Mouse (Mus musculus) ES-Bruce4 (cell line): Measurements from ENCODE around the gene Tfap2b. TPM values are rescaled to one million over a fixed set of nuclear protein-coding genes. Genes with fewer than 3 reads are reported as not detected.

ENCODE experiments used
- H3K27ac ChIP-seq: 2 replicates; pipeline ENCODE4 v1.5.1; 2012; ENCODE audit warnings: low read length, inconsistent platforms; ENCODE audit not compliant: insufficient read depth
- H3K27me3 ChIP-seq: 2 replicates; pipeline ENCODE4 v1.6.1; 2012; ENCODE audit warnings: mild to moderate bottlenecking, low read length, inconsistent platforms; ENCODE audit not compliant: control insufficient read depth, poor library complexity, insufficient read depth, severe bottlenecking
- H3K36me3 ChIP-seq: 2 replicates; pipeline ENCODE4 v1.6.1; 2012; ENCODE audit warnings: inconsistent platforms, mild to moderate bottlenecking, low read length, moderate library complexity; ENCODE audit not compliant: control insufficient read depth, poor library complexity, insufficient read depth, severe bottlenecking
- H3K4me1 ChIP-seq: one replicate; pipeline ENCODE4 v1.8.1; 2011; ENCODE audit warnings: low read length; ENCODE audit not compliant: control insufficient read depth, insufficient read depth
- H3K4me3 ChIP-seq: 2 replicates; pipeline ENCODE4 v1.5.1; 2011; ENCODE audit warnings: low read depth, mild to moderate bottlenecking, low read length
- H3K9ac ChIP-seq: 2 replicates; pipeline ENCODE4 v1.6.1; 2012; ENCODE audit warnings: low read depth, mild to moderate bottlenecking, inconsistent platforms; ENCODE audit not compliant: poor library complexity, severe bottlenecking
- H3K9me3 ChIP-seq: replicated peaks from 2 replicates; pipeline ENCODE4 v1.6.1; 2012; ENCODE audit warnings: mild to moderate bottlenecking, low read length, inconsistent platforms; ENCODE audit not compliant: control insufficient read depth, poor library complexity, insufficient read depth, severe bottlenecking
- CTCF ChIP-seq: IDR thresholded peaks from one replicate; pipeline ENCODE4 v1.8.1; 2011; ENCODE audit warnings: low read depth, low read length
- EP300 ChIP-seq: IDR thresholded peaks from 2 replicates; pipeline ENCODE4 v1.6.1; 2011; ENCODE audit warnings: low read depth, low read length; ENCODE audit not compliant: insufficient read depth
- POLR2A ChIP-seq: IDR thresholded peaks from one replicate; pipeline ENCODE4 v1.8.1; 2011; ENCODE audit warnings: low read length; ENCODE audit not compliant: insufficient read depth
- polyA plus RNA-seq: library from polyadenylated mRNA; stranded (reverse); fragments of >200 nt; gene quantifications from 2 replicates; pipeline ENCODE4 v1.2.4, GENCODE M21; 2011; ENCODE audit warnings: low read depth; ENCODE audit not compliant: missing spikeins, insufficient read depth, insufficient read length

The Tfap2b gene
- polyA plus RNA-seq, 1 experiment = not detected

GRCm38 (mm10) chr1:19236051-19236450 lies 27.3 kb downstream of the Tfap2b start:
- Histone ChIP-seq H3K27ac (no peak overlapping the region), H3K4me3 (no peak overlapping the region), H3K9me3 (no peaks in the 10 kb centered on the region; the same call in 1 of the 2 replicates), H3K36me3 (no peaks in the 10 kb centered on the region), H3K4me1 (peaks cover 2% of the 10 kb centered on the region), H3K9ac (no peak overlapping the region), H3K27me3 (peaks cover 30% of the 10 kb centered on the region)
- no peak for TF ChIP-seq EP300
- no peak for TF ChIP-seq POLR2A
- no peak for TF ChIP-seq CTCF

DNA sequence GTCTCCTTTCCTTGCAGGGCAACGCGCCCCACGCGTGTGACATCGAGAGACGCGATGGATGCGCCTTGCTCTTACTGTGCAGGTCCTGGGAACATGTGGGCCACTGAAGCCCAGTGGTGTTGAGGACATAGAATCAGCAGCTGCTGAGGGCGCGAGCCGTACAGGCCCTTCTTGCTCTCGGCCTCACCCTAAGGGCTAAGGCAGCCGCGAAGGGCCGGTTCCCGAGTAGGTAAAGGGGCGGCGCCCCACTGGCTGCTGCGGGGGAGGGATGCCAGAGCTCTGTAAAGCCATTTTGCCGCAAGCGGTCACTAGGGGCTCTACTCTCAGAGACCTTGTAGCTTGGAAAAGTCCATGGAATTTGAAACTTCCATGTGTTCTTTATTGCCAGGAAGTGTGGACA lies 27.9 kb downstream of the Tfap2b start:
- Histone ChIP-seq H3K36me3 (no peaks in the 10 kb centered on the region), H3K27ac (no peak overlapping the region), H3K4me3 (peak overlapping the region; percentile 47), H3K9ac (no peak overlapping the region), H3K9me3 (no peaks in the 10 kb centered on the region; the same call in 1 of the 2 replicates), H3K27me3 (peaks cover 30% of the 10 kb centered on the region), H3K4me1 (peaks cover 2% of the 10 kb centered on the region)
- TF ChIP-seq POLR2A (no peak), CTCF (no peak), EP300 (0 out of 2 replicates have a peak, but pooled peaks have one; percentile 18)

- peaks cover 30% of the 10 kb centered on the region for H3K27me3 ChIP-seq
- H3K4me3 ChIP-seq = no peak overlapping the region
- H3K9ac ChIP-seq = no peak overlapping the region
- H3K4me1 ChIP-seq = peaks cover 2% of the 10 kb centered on the region
- H3K27ac ChIP-seq = no peak overlapping the region
- H3K36me3 ChIP-seq = no peaks in the 10 kb centered on the region
- TF ChIP-seq CTCF (no peak), EP300 (no peak), POLR2A (no peak)
- H3K9me3 ChIP-seq = no peaks in the 10 kb centered on the region; the same call in 1 of the 2 replicates
Observed at GRCm38 (mm10) chr1:19237061-19237460, 28.3 kb downstream of the Tfap2b start.

DNA sequence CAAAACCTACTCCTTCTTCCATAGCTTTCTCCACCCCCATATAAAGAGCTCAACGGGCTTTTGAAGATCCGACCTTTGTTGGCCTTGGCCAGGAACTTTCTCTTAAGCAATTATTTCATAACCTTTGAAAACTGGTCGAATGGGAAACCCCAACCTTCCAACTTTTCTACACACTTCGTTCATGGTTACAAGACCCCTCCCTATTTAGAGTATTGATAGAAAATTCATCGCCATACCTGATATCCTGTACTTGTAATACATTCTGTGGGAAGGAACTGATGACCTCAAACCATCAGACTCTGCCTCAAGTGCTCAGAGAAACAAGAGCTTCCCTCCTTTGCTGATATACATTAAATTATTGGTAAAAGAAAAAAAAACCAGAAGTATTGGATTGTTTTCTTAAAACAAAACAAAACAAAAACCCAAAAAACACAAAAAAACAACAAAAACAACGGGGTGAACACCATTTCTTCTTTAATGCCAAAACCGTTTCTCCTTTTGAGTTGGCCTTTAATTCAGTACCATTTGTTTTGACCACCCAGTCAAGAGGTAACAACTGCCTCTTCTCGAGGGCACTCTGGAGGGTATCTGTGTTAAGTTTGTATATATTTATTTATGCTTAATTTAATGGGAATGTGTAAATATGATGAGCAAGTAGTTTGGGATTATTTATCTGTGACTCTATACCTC lies 29.2 kb downstream of the Tfap2b start:
- TF ChIP-seq EP300 = no peak
- TF ChIP-seq CTCF = no peak
- no peak for TF ChIP-seq POLR2A
- Histone ChIP-seq H3K9me3 (no peaks in the 10 kb centered on the region; the same call in 1 of the 2 replicates), H3K4me3 (no peak overlapping the region), H3K36me3 (no peaks in the 10 kb centered on the region), H3K9ac (no peak overlapping the region), H3K27me3 (peaks cover 27% of the 10 kb centered on the region), H3K4me1 (peaks cover 2% of the 10 kb centered on the region), H3K27ac (no peak overlapping the region)

- no peak overlapping the region for H3K27ac ChIP-seq
- no peaks in the 10 kb centered on the region; the same call in 1 of the 2 replicates for H3K9me3 ChIP-seq
- no peak overlapping the region for H3K9ac ChIP-seq
- no peak overlapping the region for H3K4me3 ChIP-seq
- H3K4me1 ChIP-seq = peaks cover 2% of the 10 kb centered on the region
- peaks cover 27% of the 10 kb centered on the region for H3K27me3 ChIP-seq
- TF ChIP-seq CTCF (no peak), POLR2A (no peak), EP300 (no peak)
- H3K36me3 ChIP-seq = no peaks in the 10 kb centered on the region
Observed at GRCm38 (mm10) chr1:19240054-19240453, 31.3 kb downstream of the Tfap2b start.

- no peaks in the 10 kb centered on the region for H3K36me3 ChIP-seq
- H3K9me3 ChIP-seq = no peaks in the 10 kb centered on the region; the same call in 1 of the 2 replicates
- no peak overlapping the region for H3K9ac ChIP-seq
- peaks cover 19% of the 10 kb centered on the region for H3K27me3 ChIP-seq
- H3K4me1 ChIP-seq = no peaks in the 10 kb centered on the region
- peak overlapping the region; percentile 54 for H3K4me3 ChIP-seq
- H3K27ac ChIP-seq = no peak overlapping the region
- TF ChIP-seq CTCF (no peak), EP300 (no peak), POLR2A (no peak)
Observed at GRCm38 (mm10) chr1:19241316-19241715, 32.6 kb downstream of the Tfap2b start.
